Mouse (Mus musculus) hindbrain, embryonic 15.5 days (tissue): ENCODE measurements around the gene Sulf2. TPM values are rescaled to one million over a fixed set of nuclear protein-coding genes. Genes with fewer than 3 reads are reported as not detected.
A peak's percentile ranks its signal among the peaks of the same experiment; 100 is the strongest.
"Not testable (repeated sequence)": the region's sequence is repeated elsewhere in the genome, so short reads cannot be mapped to it uniquely, and the experiment has no call there.

Experiments used
- ATAC-seq: fragments of 200-750 bp; cut with Nextera tagmentation; 2 replicates; pipeline ENCODE4 v1.8.0; 2017; ENCODE audit warnings: low read depth, moderate number of reproducible peaks, moderate TSS enrichment; ENCODE audit not compliant: low FRiP score
- H3K27ac ChIP-seq: fragments of 300-500 bp; sonication (generic); replicated peaks from 2 replicates; pipeline ENCODE4 v1.5.1; 2015; ENCODE audit warnings: mild to moderate bottlenecking, inconsistent platforms
- H3K27me3 ChIP-seq: fragments of 300-500 bp; sonication (generic); 2 replicates; pipeline ENCODE4 v1.6.1; 2015; ENCODE audit warnings: control low read depth, inconsistent platforms
- H3K36me3 ChIP-seq: fragments of 300-500 bp; sonication (generic); 2 replicates; pipeline ENCODE4 v1.6.1; 2015; ENCODE audit warnings: control low read depth, inconsistent platforms
- H3K4me1 ChIP-seq: fragments of 300-500 bp; sonication (generic); replicated peaks from 2 replicates; pipeline ENCODE4 v1.6.1; 2015; ENCODE audit warnings: control low read depth, inconsistent platforms
- H3K4me2 ChIP-seq: fragments of 300-500 bp; sonication (generic); 2 replicates; pipeline ENCODE4 v1.6.1; 2015; ENCODE audit warnings: moderate library complexity, mild to moderate bottlenecking, inconsistent platforms
- H3K4me3 ChIP-seq: fragments of 300-500 bp; sonication (generic); 2 replicates; pipeline ENCODE4 v1.5.1; 2015; ENCODE audit warnings: mild to moderate bottlenecking, inconsistent platforms
- H3K9ac ChIP-seq: fragments of 300-500 bp; sonication (generic); 2 replicates; pipeline ENCODE4 v1.6.1; 2015; ENCODE audit warnings: inconsistent platforms
- H3K9me3 ChIP-seq: fragments of 300-500 bp; sonication (generic); 2 replicates; pipeline ENCODE4 v1.6.1; 2016; ENCODE audit warnings: control low read depth, inconsistent platforms
- WGBS: fragments of 180-500 bp; shearing (Covaris S2); methylation state at CpG from one replicate; pipeline ENCODE4 v1.1.7; 2015; 5-methylcytosine and 5-hydroxymethylcytosine counted together
- polyA plus RNA-seq: library from polyadenylated mRNA; unstranded; fragments of >200 nt; fragmentation: Nextera tagmentation; extraction: Ambion mirVana; gene quantifications from 2 replicates; pipeline ENCODE4 v1.2.1, GENCODE M21; 2015

Sulf2 gene
- 106 and 113 TPM in 2 replicates for polyA plus RNA-seq

GRCm38 (mm10) chr2:166155454-166155815 lies at the start of gene Sulf2:
Sulf2 (minus strand) TSS chr2:166155663.
- WGBS, result 0% methylated on average over 23 of the region's 23 CpGs
- peak within 1 kb of the TSS; percentile 75 for H3K9ac ChIP-seq
- H3K9me3 ChIP-seq, result no peaks in the 10 kb centered on the region
- peak within 1 kb of the TSS; percentile 66 for H3K4me3 ChIP-seq
- peak; percentile 39; the same call in 1 of the 2 replicates for ATAC-seq
- H3K27me3 ChIP-seq, result peaks cover 12% of the 10 kb centered on the region
- H3K4me1 ChIP-seq, result peaks cover 44% of the 10 kb centered on the region
- H3K36me3 ChIP-seq, result no peaks in the 10 kb centered on the region
- peak within 1 kb of the TSS; percentile 96 for H3K4me2 ChIP-seq
- H3K27ac ChIP-seq, result peak within 1 kb of the TSS; percentile 88

- Histone ChIP-seq H3K9me3 (no peaks in the 10 kb centered on the region), H3K27ac (no peak overlapping the region), H3K36me3 (no peaks in the 10 kb centered on the region), H3K9ac (no peak overlapping the region), H3K4me1 (no peaks in the 10 kb centered on the region), H3K4me2 (no peak overlapping the region), H3K4me3 (no peak overlapping the region), H3K27me3 (0 out of 2 replicates have a peak, but pooled peaks cover 10% of the 10 kb centered on the region)
- no peak for ATAC-seq
- 78% methylated on average over 13 of the region's 13 CpGs for WGBS
Measured at GRCm38 (mm10) chr2:166204174-166204573, 48.7 kb upstream of the Sulf2 start.

- ATAC-seq, result no peak
- Histone ChIP-seq H3K4me3 (no peak overlapping the region), H3K36me3 (no peaks in the 10 kb centered on the region), H3K9me3 (no peaks in the 10 kb centered on the region), H3K4me2 (no peak overlapping the region), H3K9ac (no peak overlapping the region), H3K4me1 (no peaks in the 10 kb centered on the region), H3K27me3 (peaks cover 11% of the 10 kb centered on the region; the same call in 1 of the 2 replicates), H3K27ac (no peak overlapping the region)
- WGBS, result 78% methylated on average over 11 of the region's 12 CpGs
Measured at GRCm38 (mm10) chr2:166203647-166204046, 48.2 kb upstream of the Sulf2 start.

- 44% methylated on average over 7 of the region's 7 CpGs for WGBS
- no peaks in the 10 kb centered on the region for H3K36me3 ChIP-seq
- 0 out of 2 replicates have a peak, but pooled peaks have one; percentile 42 for ATAC-seq
- no peak overlapping the region for H3K27ac ChIP-seq
- H3K9me3 ChIP-seq, result no peaks in the 10 kb centered on the region
- no peak overlapping the region for H3K4me3 ChIP-seq
- H3K4me2 ChIP-seq, result no peak overlapping the region
- H3K4me1 ChIP-seq, result no peaks in the 10 kb centered on the region
- no peak overlapping the region for H3K9ac ChIP-seq
- H3K27me3 ChIP-seq, result peaks cover 11% of the 10 kb centered on the region; the same call in 1 of the 2 replicates
Measured at GRCm38 (mm10) chr2:166197964-166198363, 42.5 kb upstream of the Sulf2 start.

- peaks cover 13% of the 10 kb centered on the region; the same call in 1 of the 2 replicates for H3K27me3 ChIP-seq
Measured at GRCm38 (mm10) chr2:166197064-166197463, 41.6 kb upstream of the Sulf2 start.

GRCm38 (mm10) chr2:166196080-166196786 lies 40.8 kb upstream of the Sulf2 start:
- WGBS, result 70% methylated on average over 13 of the region's 13 CpGs
- H3K27me3 ChIP-seq, result peaks cover 13% of the 10 kb centered on the region; the same call in 1 of the 2 replicates
- ATAC-seq, result no peak

More at GRCm38 (mm10) chr2:166197064-166197463, 41.6 kb upstream of the Sulf2 start:
- H3K9me3 ChIP-seq, result no peaks in the 10 kb centered on the region
- no peaks in the 10 kb centered on the region for H3K4me1 ChIP-seq
- WGBS, result 78% methylated on average over 6 of the region's 6 CpGs
- H3K4me3 ChIP-seq, result no peak overlapping the region
- H3K4me2 ChIP-seq, result no peak overlapping the region
- no peak overlapping the region for H3K9ac ChIP-seq
- H3K27ac ChIP-seq, result no peak overlapping the region
- no peak for ATAC-seq
- H3K36me3 ChIP-seq, result no peaks in the 10 kb centered on the region

DNA sequence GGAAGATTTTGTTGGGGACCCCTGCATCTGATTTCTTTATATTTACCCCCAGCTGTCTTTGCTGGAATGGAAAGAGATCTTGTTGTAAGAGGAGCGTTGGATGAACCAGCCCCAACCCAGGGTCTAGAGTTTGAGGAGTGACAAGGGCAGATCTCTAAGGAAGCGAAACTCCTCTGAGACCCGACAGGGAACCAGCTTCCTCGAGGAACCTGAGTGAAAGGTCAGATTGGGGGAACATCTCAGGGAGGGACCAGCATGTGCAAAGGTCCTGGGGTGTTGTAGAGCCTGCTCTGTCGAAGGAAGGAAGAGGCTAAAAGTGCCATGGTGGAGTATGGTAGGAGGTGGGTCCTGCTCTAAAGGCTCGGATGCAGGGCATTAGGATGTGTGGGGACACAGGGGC lies 39.6 kb upstream of the Sulf2 start:
- no peak overlapping the region for H3K4me2 ChIP-seq
- 0 out of 2 replicates have a peak, but pooled peaks cover 6% of the 10 kb centered on the region for H3K4me1 ChIP-seq
- no peak for ATAC-seq
- peaks cover 5% of the 10 kb centered on the region; the same call in 1 of the 2 replicates for H3K27me3 ChIP-seq
- H3K9ac ChIP-seq, result no peak overlapping the region
- WGBS, result 82% methylated on average over 6 of the region's 6 CpGs
- no peaks in the 10 kb centered on the region for H3K9me3 ChIP-seq
- H3K36me3 ChIP-seq, result no peaks in the 10 kb centered on the region
- H3K27ac ChIP-seq, result no peak overlapping the region
- H3K4me3 ChIP-seq, result no peak overlapping the region

More at GRCm38 (mm10) chr2:166196080-166196786, 40.8 kb upstream of the Sulf2 start:
- Histone ChIP-seq H3K9me3 (no peaks in the 10 kb centered on the region), H3K9ac (no peak overlapping the region), H3K4me2 (no peak overlapping the region), H3K27ac (no peak overlapping the region), H3K4me1 (no peaks in the 10 kb centered on the region), H3K36me3 (no peaks in the 10 kb centered on the region), H3K4me3 (no peak overlapping the region)

GRCm38 (mm10) chr2:166194112-166194758 lies 38.8 kb upstream of the Sulf2 start:
- Histone ChIP-seq H3K9me3 (no peaks in the 10 kb centered on the region), H3K4me3 (no peak overlapping the region), H3K36me3 (no peaks in the 10 kb centered on the region), H3K27me3 (peaks cover 5% of the 10 kb centered on the region; the same call in 1 of the 2 replicates), H3K9ac (no peak overlapping the region), H3K4me1 (0 out of 2 replicates have a peak, but pooled peaks cover 6% of the 10 kb centered on the region), H3K4me2 (no peak overlapping the region), H3K27ac (no peak overlapping the region)
- WGBS, result 64% methylated on average over 16 of the region's 16 CpGs
- no peak for ATAC-seq

- Histone ChIP-seq H3K9ac (no peak overlapping the region), H3K27ac (no peak overlapping the region), H3K36me3 (no peaks in the 10 kb centered on the region), H3K27me3 (0 out of 2 replicates have a peak, but pooled peaks cover 3% of the 10 kb centered on the region), H3K4me3 (no peak overlapping the region), H3K4me2 (no peak overlapping the region), H3K4me1 (peaks cover 7% of the 10 kb centered on the region; the same call in 1 of the 2 replicates), H3K9me3 (no peaks in the 10 kb centered on the region)
- WGBS, result 90% methylated on average over 3 of the region's 3 CpGs
- ATAC-seq, result no peak
Measured at GRCm38 (mm10) chr2:166193509-166193908, 38.0 kb upstream of the Sulf2 start.

GRCm38 (mm10) chr2:166190816-166191215 lies 35.4 kb upstream of the Sulf2 start:
- peaks cover 26% of the 10 kb centered on the region for H3K4me1 ChIP-seq
- no peak for ATAC-seq
- H3K36me3 ChIP-seq, result no peaks in the 10 kb centered on the region
- H3K4me2 ChIP-seq, result no peak overlapping the region
- no peak overlapping the region for H3K4me3 ChIP-seq
- 0 out of 2 replicates have a peak, but pooled peaks cover 2% of the 10 kb centered on the region for H3K27me3 ChIP-seq
- H3K27ac ChIP-seq, result no peak overlapping the region
- WGBS, result 52% methylated on average over 8 of the region's 8 CpGs
- H3K9me3 ChIP-seq, result no peaks in the 10 kb centered on the region
- no peak overlapping the region for H3K9ac ChIP-seq

GRCm38 (mm10) chr2:166189191-166189590 lies 33.7 kb upstream of the Sulf2 start:
- Histone ChIP-seq H3K36me3 (no peaks in the 10 kb centered on the region), H3K27ac (no peak overlapping the region), H3K9ac (no peak overlapping the region), H3K9me3 (no peaks in the 10 kb centered on the region), H3K4me2 (no peak overlapping the region), H3K4me3 (no peak overlapping the region), H3K27me3 (0 out of 2 replicates have a peak, but pooled peaks cover 2% of the 10 kb centered on the region), H3K4me1 (peaks cover 26% of the 10 kb centered on the region)
- no peak for ATAC-seq
- 95% methylated on average over 11 of the region's 11 CpGs for WGBS

- H3K4me3 ChIP-seq, H3K4me2 ChIP-seq, H3K36me3 ChIP-seq, H3K27me3 ChIP-seq, H3K9ac ChIP-seq, H3K9me3 ChIP-seq: not testable (repeated sequence)
- 43% methylated on average over 8 of the region's 11 CpGs for WGBS
- Histone ChIP-seq H3K4me1 (peaks cover 26% of the 10 kb centered on the region), H3K27ac (peak overlapping the region; percentile 62; the same call in 1 of the 2 replicates)
- ATAC-seq, result 0 out of 2 replicates have a peak, but pooled peaks have one; percentile 38
Measured at GRCm38 (mm10) chr2:166187874-166188453, 32.5 kb upstream of the Sulf2 start.
